Mouse (Mus musculus) CH12.LX (cell line): ENCODE results near the gene Dnah11. TPM values are rescaled to one million over a fixed set of nuclear protein-coding genes. Genes with fewer than 3 reads are reported as not detected.

ENCODE experiments used
- DNase-seq: peaks from one replicate; pipeline ENCODE4 v3.0.0-alpha.2; 2013; ENCODE audit errors: extremely low read depth
- H3K27ac ChIP-seq: 2 replicates; pipeline ENCODE4 v1.5.1; 2012; ENCODE audit warnings: low read depth, mild to moderate bottlenecking, control low read depth, moderate library complexity; ENCODE audit not compliant: insufficient read depth
- H3K27me3 ChIP-seq: replicated peaks from 2 replicates; pipeline ENCODE3; 2012; ENCODE audit warnings: inconsistent platforms
- H3K36me3 ChIP-seq, 2 experiments: replicated peaks in 1 of 2; 2 replicates each; pipeline versions ENCODE3 to v1.6.1; 2012; ENCODE audit warnings: inconsistent platforms in 1 of 2, low read length in 1 of 2, mild to moderate bottlenecking in 1 of 2, mixed read lengths in 1 of 2, moderate library complexity in 1 of 2; ENCODE audit not compliant: control insufficient read depth in 1 of 2, insufficient read depth in 1 of 2
- H3K4me1 ChIP-seq, 2 experiments: 2 replicates each; pipeline ENCODE4 v1.6.1; 2012; ENCODE audit warnings: inconsistent platforms in 1 of 2, moderate library complexity in 1 of 2; ENCODE audit not compliant: insufficient read depth in 2 of 2, control insufficient read depth in 1 of 2
- H3K4me2 ChIP-seq: 2 replicates; pipeline ENCODE4 v1.6.1; 2012; ENCODE audit warnings: low read depth, mild to moderate bottlenecking, control low read depth; ENCODE audit not compliant: poor library complexity, insufficient read depth, severe bottlenecking
- H3K4me3 ChIP-seq, 3 experiments: fragments of 150-350 bp in 1 of 3; sonication (generic) in 1 of 3; replicated peaks in 1 of 3; 2 replicates each; pipeline versions ENCODE3 to v1.5.1; 2011 to 2012; ENCODE audit warnings: low read depth in 2 of 3, low read length in 2 of 3, mild to moderate bottlenecking in 2 of 3, moderate library complexity in 2 of 3, control low read depth in 1 of 3, improper control_type of control experiment in 1 of 3, inconsistent platforms in 1 of 3, mixed read lengths in 1 of 3; ENCODE audit not compliant: poor library complexity in 1 of 3
- H3K79me2 ChIP-seq: replicated peaks from 2 replicates; pipeline ENCODE4 v1.6.1; 2012; ENCODE audit warnings: mild to moderate bottlenecking, moderate library complexity; ENCODE audit not compliant: control insufficient read depth, poor library complexity, insufficient read depth, severe bottlenecking; ENCODE audit errors: extremely low read depth
- H3K9ac ChIP-seq: 2 replicates; pipeline ENCODE4 v1.6.1; 2012; ENCODE audit warnings: low read depth, mild to moderate bottlenecking, control low read depth, moderate library complexity; ENCODE audit not compliant: insufficient read depth
- H3K9me3 ChIP-seq: replicated peaks from 2 replicates; pipeline ENCODE3; 2012; ENCODE audit warnings: low read length, inconsistent platforms, mixed read lengths
- BHLHE40 ChIP-seq: IDR thresholded peaks from 2 replicates; pipeline ENCODE4 v1.6.1; 2011; ENCODE audit warnings: mild to moderate bottlenecking, low read depth, low read length, improper control_type of control experiment
- CHD1 ChIP-seq: IDR thresholded peaks from 2 replicates; pipeline ENCODE4 v1.6.1; 2012; ENCODE audit warnings: low read depth, low read length, improper control_type of control experiment, inconsistent platforms
- CTCF ChIP-seq, 2 experiments: IDR thresholded peaks in 1 of 2; conservative IDR thresholded peaks in 1 of 2; 2 replicates each; pipeline ENCODE4 v1.5.1; 2011 to 2012; ENCODE audit warnings: low read depth in 2 of 2, low read length in 2 of 2, improper control_type of control experiment in 1 of 2, inconsistent platforms in 1 of 2, mild to moderate bottlenecking in 1 of 2, moderate library complexity in 1 of 2
- E2F4 ChIP-seq: IDR thresholded peaks from 2 replicates; pipeline ENCODE4 v1.6.1; 2011; ENCODE audit warnings: low read depth, low read length, improper control_type of control experiment; ENCODE audit not compliant: insufficient replicate concordance
- ETS1 ChIP-seq: conservative IDR thresholded peaks from 2 replicates; pipeline ENCODE4 v1.6.1; 2012; ENCODE audit warnings: low read depth, mild to moderate bottlenecking, inconsistent platforms, low read length, improper control_type of control experiment, moderate library complexity
- HCFC1 ChIP-seq: IDR thresholded peaks from 2 replicates; pipeline ENCODE4 v1.6.1; 2012; ENCODE audit warnings: low read depth, mild to moderate bottlenecking, inconsistent platforms, low read length, improper control_type of control experiment
- JUN ChIP-seq: IDR thresholded peaks from 2 replicates; pipeline ENCODE4 v1.6.1; 2011; ENCODE audit warnings: low read depth, mild to moderate bottlenecking, low read length, improper control_type of control experiment, moderate library complexity; ENCODE audit not compliant: insufficient read depth
- JUND ChIP-seq: conservative IDR thresholded peaks from 2 replicates; pipeline ENCODE4 v1.6.1; 2011; ENCODE audit warnings: low read depth, low read length, improper control_type of control experiment
- KAT2A ChIP-seq: IDR thresholded peaks from 2 replicates; pipeline ENCODE4 v1.6.1; 2012; ENCODE audit warnings: low read length, improper control_type of control experiment, inconsistent platforms; ENCODE audit not compliant: insufficient replicate concordance
- MAX ChIP-seq: IDR thresholded peaks from 2 replicates; pipeline ENCODE4 v1.6.1; 2011; ENCODE audit warnings: low read length, improper control_type of control experiment
- MXI1 ChIP-seq: IDR thresholded peaks from 2 replicates; pipeline ENCODE4 v1.6.1; 2011; ENCODE audit warnings: mild to moderate bottlenecking, low read depth, low read length, improper control_type of control experiment
- NELFE ChIP-seq: IDR thresholded peaks from 2 replicates; pipeline ENCODE4 v1.6.1; 2011; ENCODE audit warnings: low read depth, low read length, improper control_type of control experiment
- PAX5 ChIP-seq: IDR thresholded peaks from 2 replicates; pipeline ENCODE4 v1.6.1; 2012; ENCODE audit warnings: low read length, inconsistent platforms, mixed read lengths
- POLR2A ChIP-seq: IDR thresholded peaks from 2 replicates; pipeline ENCODE4 v1.6.1; 2011; ENCODE audit warnings: low read depth, mild to moderate bottlenecking, improper control_type of control experiment, low read length
- RCOR1 ChIP-seq: conservative IDR thresholded peaks from 2 replicates; pipeline ENCODE4 v1.6.1; 2012; ENCODE audit warnings: low read depth, mild to moderate bottlenecking, inconsistent platforms, low read length, improper control_type of control experiment
- SMC3 ChIP-seq: IDR thresholded peaks from 2 replicates; pipeline ENCODE4 v1.6.1; 2011; ENCODE audit warnings: low read depth, low read length, improper control_type of control experiment
- ZC3H11A ChIP-seq: IDR thresholded peaks from 2 replicates; pipeline ENCODE4 v1.6.1; 2012; ENCODE audit warnings: low read depth, mild to moderate bottlenecking, inconsistent platforms, low read length, improper control_type of control experiment
- ZMIZ1 ChIP-seq: IDR thresholded peaks from 2 replicates; pipeline ENCODE4 v1.6.1; 2012; ENCODE audit warnings: low read depth, mild to moderate bottlenecking, inconsistent platforms, low read length, improper control_type of control experiment
- dilution Hi-C: fragments of 300-500 bp; cut with MboI; formaldehyde crosslinking; loops from 2 replicates; pipeline ENCODE4 v1.14.3; 2020; ENCODE audit warnings: low sequenced_read_pairs; ENCODE audit not compliant: extremely low pct_unique_long_range_greater_than_20kb, extremely low pct_ligation_motif_present
- in situ Hi-C: fragments of 300-500 bp; cut with MboI; formaldehyde crosslinking; loops from 3 replicates; pipeline ENCODE4 v1.14.3; 2019; ENCODE audit warnings: low sequenced_read_pairs, low pct_ligation_motif_present, low pct_unique_long_range_greater_than_20kb, mixed read lengths
- polyA plus RNA-seq: library from polyadenylated mRNA; unstranded; fragments of >175 nt; gene quantifications from 2 replicates; pipeline ENCODE4 v1.2.1, GENCODE M21; 2012; ENCODE audit warnings: low read depth; ENCODE audit not compliant: insufficient read length
- total RNA-seq, 2 experiments: library from RNA; depleted of rRNA; stranded (reverse); fragments of 300-350 nt in 1 of 2; fragments of >200 nt in 1 of 2; gene quantifications; 2 replicates each; pipeline ENCODE4 v1.2.3; 2012 to 2014

Gene Dnah11
- total and polyA plus RNA-seq, 3 experiments: 0.85 to 2.5 (median 1.2) TPM

DNA sequence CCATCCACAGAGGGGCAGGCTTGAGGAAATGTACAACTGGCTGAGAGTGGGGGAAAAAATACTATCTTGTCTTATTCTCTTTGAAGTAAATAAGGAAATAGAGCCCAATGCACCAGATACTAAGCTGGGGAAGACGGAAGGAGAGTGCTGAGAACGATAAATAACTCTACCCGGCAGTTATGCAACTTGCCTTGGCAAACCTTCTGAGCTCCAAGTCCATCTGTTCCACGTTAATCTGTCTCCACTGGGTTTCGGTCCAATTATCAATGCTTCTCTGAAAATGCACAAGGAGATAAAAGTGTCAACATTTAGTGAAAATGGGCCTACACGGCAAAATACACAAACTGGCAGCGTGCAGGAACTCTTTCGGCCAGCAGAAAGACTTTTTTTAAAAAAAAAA, 86.2 kb downstream of the Dnah11 start:
- in situ Hi-C loops: no loop called here
- Histone ChIP-seq H3K4me1 (peaks cover 0 to 22% of the 10 kb centered on the region in 2 experiments; a peak in 2 of 4 replicates), H3K4me2 (no peak overlapping the region), H3K9me3 (no peaks in the 10 kb centered on the region), H3K36me3 (no peaks in the 10 kb centered on the region), H3K9ac (no peak overlapping the region)
- dilution Hi-C loops: no loop called here
- TF ChIP-seq KAT2A: no peak
- no peak for TF ChIP-seq HCFC1
- TF ChIP-seq BHLHE40: no peak
- TF ChIP-seq, all 38 proteins: peak for 0
- no peaks in the 10 kb centered on the region for H3K27me3 ChIP-seq
- no peak overlapping the region for H3K27ac ChIP-seq
- no peak overlapping the region for H3K4me3 ChIP-seq
- no peak for DNase-seq
- no peaks in the 10 kb centered on the region for H3K79me2 ChIP-seq

DNA sequence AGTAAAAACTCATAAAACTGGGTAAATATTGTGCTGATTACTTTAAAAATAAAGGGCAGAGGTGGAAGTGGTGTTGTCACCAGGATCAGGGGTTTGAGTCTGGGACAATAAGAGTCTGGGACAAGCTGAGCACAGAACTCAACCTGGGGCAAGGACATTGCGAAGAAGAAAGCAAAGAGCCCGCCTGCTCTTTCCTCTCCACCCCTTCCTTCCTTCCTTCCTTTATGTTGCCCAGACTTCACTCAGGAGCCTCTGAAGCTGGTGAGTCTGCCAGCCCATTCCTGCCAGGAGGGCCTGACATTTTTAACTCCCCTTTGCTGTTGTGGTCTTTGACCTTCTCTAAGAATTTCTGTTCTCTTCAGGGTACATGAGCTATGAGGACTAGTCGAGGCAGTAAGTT, 86.9 kb downstream of the Dnah11 start:
- no peaks in the 10 kb centered on the region for H3K79me2 ChIP-seq
- no peak for DNase-seq
- H3K36me3 ChIP-seq: no peaks in the 10 kb centered on the region
- TF ChIP-seq JUND (no peak), POLR2A (no peak), ZMIZ1 (no peak), RCOR1 (no peak), ZC3H11A (no peak), MAX (no peak), JUN (no peak), CTCF (conservative IDR thresholded peaks at IDR 0.05 in 1 of 2, IDR thresholded peaks at IDR 0.05 in 1 of 2; ENCODE audit: low read depth in 2 of 2, low read length in 2 of 2) (no peak), BHLHE40 (no peak), ETS1 (no peak), PAX5 (no peak), SMC3 (no peak), E2F4 (no peak), CHD1 (no peak), MXI1 (no peak), NELFE (no peak)
- in situ Hi-C loops: no loop called here
- H3K9me3 ChIP-seq: no peaks in the 10 kb centered on the region
- no peak overlapping the region for H3K4me3 ChIP-seq
- H3K9ac ChIP-seq: no peak overlapping the region
- H3K27ac ChIP-seq: no peak overlapping the region
- no peaks in the 10 kb centered on the region for H3K27me3 ChIP-seq
- dilution Hi-C loops: no loop called here
- no peak overlapping the region for H3K4me2 ChIP-seq
- H3K4me1 ChIP-seq: peaks cover 0 to 22% of the 10 kb centered on the region in 2 experiments; a peak in 2 of 4 replicates
